Mouse (Mus musculus): ENCODE results near the gene Faap24. TPM values are rescaled to one million over a fixed set of nuclear protein-coding genes. Genes with fewer than 3 reads are reported as not detected.

Faap24 gene
- polyA plus RNA-seq, 1 experiment from 2014 or later, result 21.5 TPM

DNA sequence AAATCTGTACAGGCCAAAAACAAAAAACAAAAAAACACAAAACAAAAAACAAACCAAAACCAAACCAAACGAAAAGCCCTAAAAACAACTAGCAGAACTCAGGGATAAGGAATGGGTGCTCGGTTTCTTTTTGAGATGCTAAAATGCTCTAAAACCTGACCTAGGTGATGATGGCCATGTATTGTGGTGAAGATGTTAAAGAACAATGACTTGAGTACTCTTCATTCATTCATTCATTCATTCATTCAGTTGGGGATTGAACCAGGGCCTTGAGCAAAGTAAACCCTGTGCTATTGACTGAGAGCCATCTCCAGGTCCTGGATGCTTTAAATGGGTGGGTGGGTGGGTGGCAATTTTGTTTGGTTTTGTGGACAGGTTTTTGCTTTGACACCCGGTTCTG is 45.5 kb downstream of the Faap24 start:
- no peak overlapping the region for H3K4me3 ChIP-seq (replicated peaks; ENCODE audit: low read length)

DNA sequence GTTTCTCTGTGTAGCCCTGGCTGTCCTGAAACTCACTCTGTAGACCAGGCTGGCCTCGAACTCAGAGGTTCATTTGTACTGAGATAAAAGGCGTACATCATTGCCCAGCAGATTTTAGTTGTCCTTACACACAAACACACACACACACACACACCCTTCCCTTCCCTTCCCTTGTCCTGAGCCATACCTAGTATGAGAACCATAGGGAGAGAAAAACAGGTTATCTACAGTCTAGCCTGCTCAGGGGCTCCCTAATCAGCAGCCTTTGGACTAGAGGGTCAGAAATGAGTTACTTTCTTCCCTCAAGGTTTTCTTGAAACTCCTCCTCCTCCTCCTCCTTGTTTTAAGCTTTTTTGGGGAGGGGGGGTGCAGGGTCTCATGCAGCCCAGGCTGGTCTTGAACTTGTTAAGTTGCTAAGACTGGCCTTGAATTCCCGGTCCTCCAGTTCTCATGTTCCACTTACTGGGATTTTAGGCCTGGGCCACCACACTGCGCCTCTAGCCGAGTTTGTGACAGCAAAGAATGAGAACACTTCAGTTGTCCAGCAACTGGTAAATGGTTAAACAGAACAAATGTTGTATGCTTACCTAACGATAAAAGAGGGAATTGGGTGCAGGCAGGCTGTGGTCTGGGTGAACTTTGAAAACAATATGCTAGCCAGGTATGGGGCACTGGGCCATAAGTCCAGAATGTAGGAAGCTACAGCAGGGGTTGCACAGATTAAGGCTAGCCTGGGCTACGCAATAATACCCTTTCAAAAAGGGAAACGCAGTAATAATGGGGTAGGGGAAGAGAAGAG is 46.6 kb downstream of the Faap24 start:
- Histone ChIP-seq H3K4me3 (replicated peaks; ENCODE audit: low read length) (no peak overlapping the region), H3K4me1 (replicated peaks; ENCODE audit: control insufficient read depth, insufficient read depth, low read length) (no peaks in the 10 kb centered on the region), H3K4me2 (ENCODE audit: low read length) (no peak overlapping the region), H3K9me3 (ENCODE audit: control insufficient read depth, low read length) (no peaks in the 10 kb centered on the region), H3K27ac (ENCODE audit: low read length) (no peak overlapping the region), H3K9ac (replicated peaks; ENCODE audit: low read depth, low read length) (no peak overlapping the region), H3K27me3 (replicated peaks; ENCODE audit: control insufficient read depth, insufficient read depth, low read length) (no peaks in the 10 kb centered on the region), H3K36me3 (ENCODE audit: control insufficient read depth, insufficient read depth) (no peaks in the 10 kb centered on the region)
- no peak for ATAC-seq
- WGBS, result 87% methylated on average over 8 of the region's 8 CpGs

More for the DNA sequence above, 45.5 kb downstream of the Faap24 start:
- ATAC-seq, result no peak
- 97% methylated on average over 3 of the region's 3 CpGs for WGBS
- H3K27me3 ChIP-seq (replicated peaks; ENCODE audit: control insufficient read depth, insufficient read depth, low read length), result no peaks in the 10 kb centered on the region
- H3K4me1 ChIP-seq (replicated peaks; ENCODE audit: control insufficient read depth, insufficient read depth, low read length), result no peaks in the 10 kb centered on the region
- H3K9ac ChIP-seq (replicated peaks; ENCODE audit: low read depth, low read length), result no peak overlapping the region
- H3K27ac ChIP-seq (ENCODE audit: low read length), result no peak overlapping the region
- no peaks in the 10 kb centered on the region for H3K9me3 ChIP-seq (ENCODE audit: control insufficient read depth, low read length)
- H3K36me3 ChIP-seq (ENCODE audit: control insufficient read depth, insufficient read depth), result no peaks in the 10 kb centered on the region
- no peak overlapping the region for H3K4me2 ChIP-seq (ENCODE audit: low read length)

DNA sequence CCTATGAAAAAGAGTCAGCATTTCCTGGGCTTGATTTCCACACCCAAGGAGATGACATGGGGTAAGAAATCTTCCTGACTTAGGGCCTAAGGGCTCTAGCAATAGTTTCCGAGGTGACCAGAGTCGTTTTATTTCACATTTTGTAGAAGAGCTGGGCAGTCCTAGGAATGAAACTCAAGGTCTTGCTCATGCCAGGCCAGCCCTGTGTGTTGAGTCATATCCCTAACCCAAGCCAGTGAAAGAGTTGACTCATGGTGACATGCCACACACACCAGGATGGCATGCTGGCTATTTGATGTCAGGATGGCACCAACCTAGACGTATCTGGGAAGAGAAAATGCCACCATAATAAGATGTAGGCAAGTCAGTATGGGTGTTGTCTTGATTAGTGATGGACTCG is 47.6 kb downstream of the Faap24 start:
- Histone ChIP-seq H3K36me3 (ENCODE audit: control insufficient read depth, insufficient read depth) (no peaks in the 10 kb centered on the region), H3K4me2 (ENCODE audit: low read length) (no peak overlapping the region), H3K9ac (replicated peaks; ENCODE audit: low read depth, low read length) (no peak overlapping the region), H3K9me3 (ENCODE audit: control insufficient read depth, low read length) (no peaks in the 10 kb centered on the region), H3K27me3 (replicated peaks; ENCODE audit: control insufficient read depth, insufficient read depth, low read length) (no peaks in the 10 kb centered on the region), H3K4me3 (replicated peaks; ENCODE audit: low read length) (no peak overlapping the region), H3K27ac (ENCODE audit: low read length) (no peak overlapping the region), H3K4me1 (replicated peaks; ENCODE audit: control insufficient read depth, insufficient read depth, low read length) (no peaks in the 10 kb centered on the region)
- 94% methylated on average over 4 of the region's 4 CpGs for WGBS
- ATAC-seq, result no peak

DNA sequence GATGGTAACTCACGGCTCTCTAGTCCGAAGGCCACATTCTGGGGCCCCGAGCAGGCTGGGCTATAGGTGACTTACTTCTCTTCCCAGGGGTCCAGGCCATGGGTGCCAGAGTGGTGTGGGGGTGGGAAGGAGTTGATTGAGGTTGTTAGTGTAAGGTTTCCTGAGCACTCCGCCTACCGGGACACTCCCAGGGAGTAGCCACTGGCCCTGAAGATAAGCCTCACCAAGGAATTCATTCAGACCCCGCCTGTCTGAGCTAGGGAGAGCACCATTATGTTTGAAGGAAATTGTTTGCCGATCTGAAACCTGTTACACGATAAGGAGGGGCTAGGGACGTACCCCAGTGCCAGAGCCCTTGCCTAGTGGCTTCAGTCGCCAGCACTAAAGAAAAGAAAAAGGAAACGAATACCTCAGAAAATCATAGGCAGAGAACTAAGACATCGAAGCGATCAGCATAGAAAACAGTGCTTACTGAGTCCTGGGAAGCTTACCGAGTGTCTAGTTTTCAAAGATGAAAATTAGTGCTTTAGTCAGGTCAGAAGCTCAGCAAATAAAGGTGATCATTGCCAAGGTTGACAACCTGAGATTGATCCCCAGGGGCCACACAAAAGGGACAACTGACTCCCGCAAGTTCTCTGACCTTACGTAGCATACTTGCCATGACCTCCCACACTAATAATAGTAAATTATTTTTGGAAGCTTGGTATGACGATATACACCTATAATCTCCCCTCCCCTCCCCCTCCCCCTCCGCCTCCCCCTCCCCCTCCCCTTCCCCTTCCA is 48.5 kb downstream of the Faap24 start:
- Histone ChIP-seq H3K27ac (ENCODE audit: low read length) (no peak overlapping the region), H3K27me3 (replicated peaks; ENCODE audit: control insufficient read depth, insufficient read depth, low read length) (no peaks in the 10 kb centered on the region), H3K36me3 (ENCODE audit: control insufficient read depth, insufficient read depth) (no peaks in the 10 kb centered on the region), H3K4me3 (replicated peaks; ENCODE audit: low read length) (no peak overlapping the region), H3K4me1 (replicated peaks; ENCODE audit: control insufficient read depth, insufficient read depth, low read length) (no peaks in the 10 kb centered on the region), H3K9ac (replicated peaks; ENCODE audit: low read depth, low read length) (no peak overlapping the region), H3K4me2 (ENCODE audit: low read length) (no peak overlapping the region), H3K9me3 (ENCODE audit: control insufficient read depth, low read length) (no peaks in the 10 kb centered on the region)
- ATAC-seq, result no peak
- WGBS, result 83% methylated on average over 17 of the region's 18 CpGs

DNA sequence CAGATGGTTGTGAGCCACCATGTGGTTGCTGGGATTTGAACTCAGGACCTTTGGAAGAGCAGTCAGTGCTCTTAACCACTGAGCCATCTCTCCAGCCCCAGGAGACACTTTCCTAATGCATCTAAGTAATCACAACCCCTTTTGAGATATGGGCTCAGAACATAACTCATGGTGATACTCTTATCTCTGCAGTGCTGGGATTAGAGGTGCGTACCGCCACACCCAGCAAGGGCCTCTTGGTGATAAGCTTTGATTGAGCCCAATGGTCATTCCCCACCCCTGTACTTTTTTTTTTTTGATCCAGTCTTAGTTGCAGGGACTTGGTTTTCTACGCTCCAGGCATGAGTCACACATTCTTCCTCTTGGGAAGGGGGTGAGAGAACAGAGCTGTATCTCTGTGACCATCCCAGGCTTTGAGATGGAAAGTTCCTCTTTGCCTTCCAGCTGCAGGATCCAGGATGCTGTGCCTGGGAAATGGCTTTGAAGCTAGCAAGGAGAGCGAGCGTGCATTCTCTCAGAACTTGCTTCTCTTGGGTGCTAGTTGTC is 51.8 kb downstream of the Faap24 start:
- Histone ChIP-seq H3K9me3 (ENCODE audit: control insufficient read depth, low read length) (no peaks in the 10 kb centered on the region), H3K9ac (replicated peaks; ENCODE audit: low read depth, low read length) (no peak overlapping the region), H3K4me1 (replicated peaks; ENCODE audit: control insufficient read depth, insufficient read depth, low read length) (no peaks in the 10 kb centered on the region), H3K4me2 (ENCODE audit: low read length) (no peak overlapping the region), H3K27ac (ENCODE audit: low read length) (no peak overlapping the region), H3K36me3 (ENCODE audit: control insufficient read depth, insufficient read depth) (no peaks in the 10 kb centered on the region), H3K4me3 (replicated peaks; ENCODE audit: low read length) (no peak overlapping the region), H3K27me3 (replicated peaks; ENCODE audit: control insufficient read depth, insufficient read depth, low read length) (no peaks in the 10 kb centered on the region)
- WGBS, result 95% methylated on average over 5 of the region's 5 CpGs
- ATAC-seq, result no peak

DNA sequence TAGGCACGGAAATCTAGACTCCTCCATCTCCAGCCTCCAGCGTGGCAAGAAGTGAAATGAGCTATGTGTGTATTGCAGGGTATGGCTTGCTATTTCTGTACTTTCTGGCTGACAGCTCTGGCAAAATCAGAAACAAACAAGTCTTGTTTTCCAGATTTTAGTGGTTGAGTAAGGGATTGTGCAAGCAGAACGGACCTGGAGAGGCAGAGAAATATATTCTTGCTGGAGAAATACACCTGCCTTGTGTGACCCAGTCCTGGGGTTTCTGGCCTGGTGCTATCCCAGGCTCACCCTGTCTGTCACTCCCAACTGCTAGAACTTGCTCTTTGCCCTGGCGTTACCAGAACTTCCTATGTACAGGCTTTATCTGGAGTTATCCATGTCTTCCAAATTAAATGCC is 54.1 kb downstream of the Faap24 start:
- Histone ChIP-seq H3K27me3 (replicated peaks; ENCODE audit: control insufficient read depth, insufficient read depth, low read length) (no peaks in the 10 kb centered on the region), H3K4me1 (replicated peaks; ENCODE audit: control insufficient read depth, insufficient read depth, low read length) (no peaks in the 10 kb centered on the region), H3K4me3 (replicated peaks; ENCODE audit: low read length) (no peak overlapping the region), H3K27ac (ENCODE audit: low read length) (no peak overlapping the region), H3K36me3 (ENCODE audit: control insufficient read depth, insufficient read depth) (no peaks in the 10 kb centered on the region), H3K4me2 (ENCODE audit: low read length) (no peak overlapping the region), H3K9me3 (ENCODE audit: control insufficient read depth, low read length) (no peaks in the 10 kb centered on the region), H3K9ac (replicated peaks; ENCODE audit: low read depth, low read length) (no peak overlapping the region)
- no peak for ATAC-seq
- 72% methylated on average over 4 of the region's 4 CpGs for WGBS

Other genes starting within 250 kb of the Faap24 start
- 6.3 and 7.3 TPM in 2 replicates for gene Slc7a10, start 210.5 kb downstream of the Faap24 start, polyA plus RNA-seq (2015; fragmentation: Nextera tagmentation; extraction: Ambion mirVana)
- gene Lrp3, start 181.3 kb downstream of the Faap24 start, polyA plus RNA-seq (2015; fragmentation: Nextera tagmentation; extraction: Ambion mirVana), result 20.3 and 27.3 TPM in 2 replicates
- gene Gpatch1, start 78.4 kb downstream of the Faap24 start, polyA plus RNA-seq (2015; fragmentation: Nextera tagmentation; extraction: Ambion mirVana), result 23.7 and 24.4 TPM in 2 replicates
- 1.4 and 1.6 TPM in 2 replicates for gene Rhpn2, start 62.7 kb downstream of the Faap24 start, polyA plus RNA-seq (2015; fragmentation: Nextera tagmentation; extraction: Ambion mirVana)
- gene Cep89, start 199 bp upstream of the Faap24 start, polyA plus RNA-seq (2015; fragmentation: Nextera tagmentation; extraction: Ambion mirVana), result 36.0 and 45.7 TPM in 2 replicates
- 0.11 TPM in 1 of 2 replicates, not detected in the other for gene Slc7a9, start 52.0 kb upstream of the Faap24 start, polyA plus RNA-seq (2015; fragmentation: Nextera tagmentation; extraction: Ambion mirVana)
- 0.60 and 0.84 TPM in 2 replicates for gene Tdrd12, start 140.9 kb upstream of the Faap24 start, polyA plus RNA-seq (2015; fragmentation: Nextera tagmentation; extraction: Ambion mirVana)
- gene Nudt19, start 159.5 kb upstream of the Faap24 start, polyA plus RNA-seq (2015; fragmentation: Nextera tagmentation; extraction: Ambion mirVana), result 111 and 123 TPM in 2 replicates
- 0.11 and 0.22 TPM in 2 replicates for gene Rgs9bp, start 188.7 kb upstream of the Faap24 start, polyA plus RNA-seq (2015; fragmentation: Nextera tagmentation; extraction: Ambion mirVana)
- 35.7 and 38.9 TPM in 2 replicates for gene Ankrd27, start 189.4 kb upstream of the Faap24 start, polyA plus RNA-seq (2015; fragmentation: Nextera tagmentation; extraction: Ambion mirVana)